Mouse (Mus musculus): ENCODE results near the gene Cxcr1. TPM values are rescaled to one million over a fixed set of nuclear protein-coding genes. Genes with fewer than 3 reads are reported as not detected.

Gene Cxcr1
- not detected for polyA plus RNA-seq (2021)

- in situ Hi-C loops (cut with MboI; ENCODE audit: low pct_unique_long_range_greater_than_20kb) = no loop called here
- H3K27me3 ChIP-seq = no peaks in the 10 kb centered on the region
- ATAC-seq (no peak), DNase-seq (ENCODE audit: low read depth, low spot score) (no peak)
- no peak for TF ChIP-seq CTCF (IDR thresholded peaks at IDR 0.05)
- POLR2A ChIA-PET = no interaction called here
- CTCF ChIA-PET = interaction anchor here (1.8 kb wide), 1 partner anchor 10 kb away, joined by 4 read pairs; no protein-coding TSS in a partner anchor
These were observed at the start of gene Cxcr1 for GRCm38 (mm10) chr1:74194445-74194844. Cxcr1 (minus strand) TSS chr1:74194631.

DNA sequence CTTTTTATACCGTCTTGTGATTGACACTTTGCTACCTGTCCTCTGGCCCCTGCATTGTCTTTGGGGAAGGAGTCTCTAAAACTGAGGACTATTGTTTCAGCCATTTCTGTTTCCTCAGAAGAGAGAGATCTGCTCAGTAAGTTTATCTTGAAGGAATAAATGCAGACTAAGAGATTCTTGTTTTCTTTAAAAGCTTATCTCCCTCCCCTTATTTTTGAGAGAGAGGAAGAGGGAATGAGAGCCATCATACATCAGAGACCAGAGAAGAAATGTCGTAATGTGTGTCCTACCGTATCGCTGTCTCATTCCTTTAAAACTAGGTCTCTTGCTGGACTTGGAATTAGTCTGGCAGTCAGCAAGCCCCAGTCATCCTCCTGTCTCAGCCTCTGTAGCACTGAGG, 46.4 kb upstream of the Cxcr1 start:
- no peak for ATAC-seq
- TF ChIP-seq CTCF (IDR thresholded peaks at IDR 0.05) = no peak
- H3K27me3 ChIP-seq = no peaks in the 10 kb centered on the region
- in situ Hi-C loops (cut with MboI; ENCODE audit: low pct_unique_long_range_greater_than_20kb) = no loop called here
- no peak for DNase-seq (ENCODE audit: low read depth, low spot score)
- ChIA-PET POLR2A (interaction anchor here (0.7 to 1.4 kb wide), 2 partner anchors 27 to 45 kb away, joined by 3 read pairs; no protein-coding TSS in a partner anchor), CTCF (no interaction called here)

DNA sequence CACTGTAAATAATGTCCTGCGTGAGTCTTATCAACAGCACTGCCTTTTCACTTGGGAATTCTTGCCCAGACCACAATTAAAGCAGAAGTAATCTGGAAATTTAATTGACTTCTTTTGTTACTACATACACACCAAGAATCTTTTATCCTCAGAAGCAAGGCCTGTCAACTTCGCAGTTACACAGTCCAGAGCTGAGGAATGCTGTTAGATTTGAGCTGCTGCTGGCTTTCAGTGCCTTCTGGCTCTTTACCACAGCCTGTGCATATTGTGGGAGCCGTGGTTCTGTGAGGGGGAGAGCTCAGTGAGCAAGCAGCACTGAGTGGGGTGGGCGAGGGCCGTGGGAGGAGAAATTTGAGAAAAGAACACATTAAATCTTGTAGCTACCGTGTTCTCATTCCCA, 45.9 kb upstream of the Cxcr1 start:
- ChIA-PET POLR2A (interaction anchor here (0.7 to 1.4 kb wide), 4 partner anchors 24 to 45 kb away, joined by 3 to 4 read pairs (median 3); no protein-coding TSS in a partner anchor), CTCF (no interaction called here)
- H3K27me3 ChIP-seq = no peaks in the 10 kb centered on the region
- ATAC-seq (no peak), DNase-seq (ENCODE audit: low read depth, low spot score) (no peak)
- in situ Hi-C loops (cut with MboI; ENCODE audit: low pct_unique_long_range_greater_than_20kb) = no loop called here
- TF ChIP-seq CTCF (IDR thresholded peaks at IDR 0.05) = no peak

DNA sequence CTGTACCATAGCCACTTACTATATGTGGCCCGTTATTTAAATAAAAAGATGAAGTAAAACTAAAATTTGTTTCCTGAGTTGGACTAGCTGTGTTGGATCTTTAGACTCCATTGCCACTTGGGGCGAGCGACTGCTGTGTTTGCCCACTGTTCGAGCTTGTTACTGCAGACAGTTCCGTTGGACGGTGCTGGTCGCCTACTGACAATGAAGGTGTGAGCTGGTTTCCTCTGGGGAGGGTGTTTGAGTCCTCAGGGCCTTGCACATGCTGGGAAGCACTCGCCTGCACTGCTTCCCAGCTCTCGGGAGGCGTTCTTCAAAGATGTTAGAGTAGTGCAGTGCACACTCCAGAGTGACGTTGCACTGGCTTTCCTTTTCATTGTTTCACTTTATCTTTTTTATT, 45.2 kb upstream of the Cxcr1 start:
- no peak for ATAC-seq
- H3K27me3 ChIP-seq = no peaks in the 10 kb centered on the region
- DNase-seq (ENCODE audit: low read depth, low spot score) = no peak
- ChIA-PET CTCF (interaction anchor here (1.6 to 1.9 kb wide), 2 partner anchors 9 to 47 kb away, joined by 4 to 7 read pairs; no protein-coding TSS in a partner anchor), POLR2A (interaction anchor here (0.7 to 4.9 kb wide), 5 partner anchors 9 to 46 kb away, joined by 3 to 41 read pairs (median 3); no protein-coding TSS in a partner anchor)
- in situ Hi-C loops (cut with MboI; ENCODE audit: low pct_unique_long_range_greater_than_20kb) = no loop called here
- TF ChIP-seq CTCF (IDR thresholded peaks at IDR 0.05) = no peak

DNA sequence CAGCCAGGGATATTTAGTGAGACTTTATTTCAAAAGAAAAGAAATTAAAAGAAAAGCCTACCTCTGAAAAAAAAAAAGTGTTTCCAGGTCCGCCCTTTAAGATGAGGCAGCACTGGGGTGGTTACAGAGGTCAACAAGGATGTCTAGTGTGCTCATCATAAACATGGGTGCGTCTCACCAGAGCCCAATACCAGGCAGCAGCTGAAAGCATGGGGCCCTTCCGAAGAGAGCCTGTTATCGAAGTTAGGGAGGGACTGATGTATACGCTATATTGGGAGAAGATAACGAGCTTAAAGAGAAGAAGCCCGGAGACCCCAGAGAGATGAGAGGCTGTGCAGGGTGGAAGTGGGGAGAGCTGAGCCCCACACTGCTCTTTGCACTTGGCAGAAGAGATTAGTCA, 44.7 kb upstream of the Cxcr1 start:
- in situ Hi-C loops (cut with MboI; ENCODE audit: low pct_unique_long_range_greater_than_20kb) = no loop called here
- ATAC-seq (no peak), DNase-seq (ENCODE audit: low read depth, low spot score) (no peak)
- no peaks in the 10 kb centered on the region for H3K27me3 ChIP-seq
- ChIA-PET CTCF (interaction anchor here (1.4 to 1.9 kb wide), 3 partner anchors 8 to 47 kb away, joined by 3 to 7 read pairs (median 4); no protein-coding TSS in a partner anchor), POLR2A (interaction anchor here (0.7 to 4.9 kb wide), 3 partner anchors 9 to 36 kb away, joined by 3 to 41 read pairs (median 4); no protein-coding TSS in a partner anchor)
- TF ChIP-seq CTCF (IDR thresholded peaks at IDR 0.05) = no peak

DNA sequence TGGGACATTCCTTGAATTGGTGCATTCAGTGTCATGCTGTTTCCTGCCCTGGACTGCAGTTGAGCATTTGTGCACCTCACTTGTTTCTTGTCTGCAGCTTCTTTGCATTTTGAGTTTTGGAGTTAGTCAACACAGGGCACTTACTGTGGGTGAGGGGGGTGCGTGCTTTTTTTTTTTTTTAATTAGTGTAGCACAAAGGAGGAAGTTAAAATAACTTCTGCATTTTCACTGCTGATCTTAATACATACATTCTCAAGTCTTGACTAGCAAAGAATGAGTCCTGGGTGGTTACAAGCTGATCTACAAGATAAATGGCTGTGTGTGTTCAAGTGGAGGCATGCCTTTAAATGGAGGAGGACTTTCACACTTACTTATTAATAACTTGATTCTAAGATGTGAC, 43.7 kb upstream of the Cxcr1 start:
- no peaks in the 10 kb centered on the region for H3K27me3 ChIP-seq
- CTCF ChIA-PET = interaction anchor here (1.1 to 1.9 kb wide), 4 partner anchors 9 to 48 kb away, joined by 3 to 7 read pairs (median 4); no protein-coding TSS in a partner anchor
- ATAC-seq (no peak), DNase-seq (ENCODE audit: low read depth, low spot score) (no peak)
- in situ Hi-C loops (cut with MboI; ENCODE audit: low pct_unique_long_range_greater_than_20kb) = no loop called here
- POLR2A ChIA-PET = interaction anchor here (1.3 to 4.9 kb wide), 2 partner anchors 10 to 13 kb away, joined by 3 to 41 read pairs; no protein-coding TSS in a partner anchor
- TF ChIP-seq CTCF (IDR thresholded peaks at IDR 0.05) = no peak

DNA sequence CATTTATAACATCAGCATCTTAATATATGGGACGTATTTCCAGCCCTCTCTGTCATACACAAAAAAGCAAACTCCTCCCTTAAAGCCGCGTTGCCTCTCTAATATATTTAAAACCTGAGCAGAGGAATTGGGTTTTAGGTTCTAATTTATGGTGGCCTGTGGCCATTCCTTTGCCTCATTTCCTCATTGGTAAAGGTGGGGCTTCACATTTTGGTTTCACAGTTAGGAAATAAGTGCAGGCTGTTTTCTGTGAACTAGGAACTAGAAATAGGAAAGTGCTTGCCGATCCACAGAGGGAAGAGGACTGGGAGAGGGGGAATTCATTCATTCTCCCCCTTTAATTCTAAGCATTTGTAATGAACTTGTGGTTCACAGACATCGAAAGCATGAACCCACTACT, 43.2 kb upstream of the Cxcr1 start:
- POLR2A ChIA-PET = interaction anchor here (1.2 to 4.9 kb wide), 3 partner anchors 11 to 31 kb away, joined by 3 to 41 read pairs (median 4); no protein-coding TSS in a partner anchor
- CTCF ChIA-PET = interaction anchor here (1.1 to 1.9 kb wide), 2 partner anchors 11 to 15 kb away, joined by 3 to 7 read pairs; no protein-coding TSS in a partner anchor
- no peak for ATAC-seq
- no peak for DNase-seq (ENCODE audit: low read depth, low spot score)
- TF ChIP-seq CTCF (IDR thresholded peaks at IDR 0.05) = no peak
- no peaks in the 10 kb centered on the region for H3K27me3 ChIP-seq
- in situ Hi-C loops (cut with MboI; ENCODE audit: low pct_unique_long_range_greater_than_20kb) = no loop called here

DNA sequence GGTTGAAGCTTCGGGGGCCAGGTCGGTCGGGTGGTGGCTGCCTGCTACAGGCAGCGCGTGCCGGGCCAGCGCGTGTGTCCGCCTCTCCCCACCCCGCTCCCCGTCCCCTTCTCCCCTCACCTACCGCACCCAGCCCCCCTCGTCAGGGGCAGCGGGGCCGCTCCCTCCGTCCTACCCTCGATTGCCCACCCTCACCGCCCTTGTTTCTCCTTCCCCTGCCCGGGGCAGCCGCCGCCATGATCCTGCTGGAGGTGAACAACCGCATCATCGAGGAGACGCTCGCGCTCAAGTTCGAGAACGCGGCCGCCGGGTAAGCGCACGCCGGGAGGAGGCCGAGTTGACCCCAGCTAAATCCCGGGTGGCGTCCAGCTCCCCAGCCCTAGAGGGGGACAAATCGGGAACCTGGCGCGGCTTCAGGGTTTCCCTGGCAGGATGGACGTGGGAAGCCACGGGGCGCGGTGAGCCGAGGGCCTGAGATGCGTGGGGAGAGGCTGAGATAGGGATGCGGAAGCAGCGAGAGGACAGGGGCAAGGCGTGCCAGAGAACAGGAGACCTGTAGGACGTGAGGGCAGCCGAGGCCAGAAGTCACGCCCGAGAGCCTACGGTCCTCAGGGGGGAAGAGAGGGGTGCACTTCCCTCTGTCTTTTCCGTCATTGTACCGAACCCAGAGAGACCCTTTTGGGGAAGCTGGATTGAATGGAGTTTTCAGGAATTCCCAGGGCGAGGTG, 42.3 kb upstream of the Cxcr1 start:
- H3K27me3 ChIP-seq = no peaks in the 10 kb centered on the region
- no peak for DNase-seq (ENCODE audit: low read depth, low spot score)
- ChIA-PET CTCF (interaction anchor here (1.1 kb wide), 2 partner anchors 14 to 16 kb away, joined by 3 read pairs; no protein-coding TSS in a partner anchor), POLR2A (interaction anchor here (1.0 to 4.9 kb wide), 5 partner anchors 12 to 49 kb away, joined by 3 to 41 read pairs (median 4); no protein-coding TSS in a partner anchor)
- in situ Hi-C loops (cut with MboI; ENCODE audit: low pct_unique_long_range_greater_than_20kb) = no loop called here
- no peak for ATAC-seq
- no peak for TF ChIP-seq CTCF (IDR thresholded peaks at IDR 0.05)

- in situ Hi-C loops (cut with MboI; ENCODE audit: low pct_unique_long_range_greater_than_20kb) = no loop called here
- ATAC-seq (peak; percentile 66), DNase-seq (ENCODE audit: low read depth, low spot score) (peak; percentile 64)
- TF ChIP-seq CTCF (IDR thresholded peaks at IDR 0.05) = no peak
- CTCF ChIA-PET = interaction anchor here (1.1 kb wide), 1 partner anchor 15 kb away, joined by 3 read pairs; no protein-coding TSS in a partner anchor
- H3K27me3 ChIP-seq = no peaks in the 10 kb centered on the region
- POLR2A ChIA-PET = interaction anchor here (0.8 to 4.9 kb wide), 4 partner anchors 9 to 50 kb away, joined by 3 to 41 read pairs (median 4); no protein-coding TSS in a partner anchor
These were observed 41.6 kb upstream of the Cxcr1 start, which contains the start of gene Arpc2 for GRCm38 (mm10) chr1:74235938-74236589. Arpc2 (plus strand) TSS chr1:74236084.

DNA sequence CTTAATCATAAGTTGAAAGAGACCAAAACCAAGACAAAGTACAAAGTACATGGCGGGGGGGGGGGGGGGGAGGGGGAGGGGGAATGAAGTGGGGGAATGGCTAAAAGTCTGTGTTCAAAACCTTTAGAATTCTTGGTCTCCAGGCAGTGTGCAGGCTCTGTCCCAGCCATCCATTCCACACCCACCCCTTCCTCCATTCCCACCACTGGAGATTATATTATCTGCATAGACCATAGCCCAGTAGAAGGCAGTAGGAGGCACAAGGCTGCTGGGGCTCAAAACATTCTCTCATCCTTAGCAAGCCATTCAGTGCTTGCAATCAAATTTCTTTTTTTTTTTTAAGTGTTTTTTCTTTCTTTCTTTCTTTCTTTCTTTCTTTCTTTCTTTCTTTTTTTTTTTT, 36.6 kb upstream of the Cxcr1 start:
- DNase-seq (ENCODE audit: low read depth, low spot score) = no peak
- no peaks in the 10 kb centered on the region for H3K27me3 ChIP-seq
- TF ChIP-seq CTCF (IDR thresholded peaks at IDR 0.05) = no peak
- ATAC-seq = no peak
- in situ Hi-C loops (cut with MboI; ENCODE audit: low pct_unique_long_range_greater_than_20kb) = no loop called here
- CTCF ChIA-PET = no interaction called here
- POLR2A ChIA-PET = interaction anchor here (0.6 to 1.0 kb wide), 2 partner anchors 54 to 1506 kb away, joined by 3 read pairs; partner anchors contain the start of genes Aamp and Pnkd
